Mouse (Mus musculus) megakaryocyte, embryonic 14.5 days (primary cell): ENCODE measurements around the gene Ttc9b.

Experiments used
- FLI1 ChIP-seq: IDR thresholded peaks from 2 replicates; pipeline ENCODE4 v1.6.1; 2012; ENCODE audit warnings: low read length, inconsistent platforms, mixed read lengths
- GATA1 ChIP-seq: IDR thresholded peaks from 3 replicates; pipeline ENCODE4 v1.6.1; 2012; ENCODE audit warnings: mixed read lengths, low read length, inconsistent platforms, borderline replicate concordance

GRCm38 (mm10) chr7:27606481-27607254 is 47.0 kb upstream of the Ttc9b start:
- TF ChIP-seq GATA1, result no peak
- no peak for TF ChIP-seq FLI1
